Mouse (Mus musculus): ENCODE data around the gene Ddit4. TPM values are rescaled to one million over a fixed set of nuclear protein-coding genes. Genes with fewer than 3 reads are reported as not detected.

The Ddit4 gene
- total RNA-seq, 1 experiment: 33.9 TPM

DNA sequence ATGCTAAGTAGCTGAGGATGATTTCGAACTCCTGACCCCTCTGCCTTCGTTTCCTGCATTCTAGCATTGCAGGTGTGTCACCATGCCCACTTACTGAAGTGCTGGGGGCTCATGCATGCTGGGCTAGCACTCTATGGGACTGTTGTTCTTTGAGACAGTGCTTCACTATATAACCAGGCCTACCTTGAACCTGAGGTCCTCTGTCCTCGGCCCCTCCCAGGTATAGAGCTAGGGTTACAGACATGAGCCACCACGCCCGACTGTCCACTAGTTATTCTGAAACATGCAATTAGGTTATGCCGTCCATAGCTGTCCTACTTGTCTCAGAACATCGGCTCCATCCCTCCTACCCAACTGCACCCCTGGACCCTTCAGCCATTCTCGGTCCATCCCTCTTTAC is 20.2 kb upstream of the Ddit4 start:
- H3K36me3 ChIP-seq (ENCODE audit: control insufficient read depth, insufficient read depth, low read length, poor library complexity, severe bottlenecking): no peaks in the 10 kb centered on the region
- H3K4me3 ChIP-seq (ENCODE audit: insufficient read depth in 1 of 2, low read depth in 1 of 2, low read length in 2 of 2, poor library complexity in 1 of 2, severe bottlenecking in 1 of 2): no peak overlapping the region
- in situ Hi-C loops (cut with MboI; ENCODE audit: low sequenced_read_pairs in 2 of 2, unreplicated experiment in 2 of 2): no loop called here
- H3K4me1 ChIP-seq (ENCODE audit: control insufficient read depth in 2 of 2, insufficient read depth in 2 of 2, low read length in 2 of 2, poor library complexity in 1 of 2): peaks cover 7 to 32% of the 10 kb centered on the region in 2 experiments; a peak in 3 of 4 replicates
- H3K27ac ChIP-seq (ENCODE audit: insufficient read depth, low read depth, low read length, poor library complexity, severe bottlenecking): no peak overlapping the region
- TF ChIP-seq MAFK (IDR thresholded peaks at IDR 0.05; ENCODE audit: insufficient read depth, low read depth, low read length) (no peak), CHD2 (IDR thresholded peaks at IDR 0.05; ENCODE audit: low read depth, low read length) (no peak), HCFC1 (IDR thresholded peaks at IDR 0.05; ENCODE audit: borderline replicate concordance, insufficient read depth, low read length) (no peak), ZC3H11A (IDR thresholded peaks at IDR 0.05; ENCODE audit: borderline replicate concordance, low read depth, low read length) (no peak), ZNF384 (IDR thresholded peaks at IDR 0.05; ENCODE audit: low read depth, low read length) (no peak)
- no peaks in the 10 kb centered on the region for H3K9me3 ChIP-seq (ENCODE audit: control insufficient read depth, insufficient read depth, low read depth, low read length)
- DNase-seq (ENCODE audit: low read depth, low spot score): no peak
- H3K9ac ChIP-seq (ENCODE audit: insufficient read depth, low read depth, low read length, poor library complexity, severe bottlenecking): no peak overlapping the region

DNA sequence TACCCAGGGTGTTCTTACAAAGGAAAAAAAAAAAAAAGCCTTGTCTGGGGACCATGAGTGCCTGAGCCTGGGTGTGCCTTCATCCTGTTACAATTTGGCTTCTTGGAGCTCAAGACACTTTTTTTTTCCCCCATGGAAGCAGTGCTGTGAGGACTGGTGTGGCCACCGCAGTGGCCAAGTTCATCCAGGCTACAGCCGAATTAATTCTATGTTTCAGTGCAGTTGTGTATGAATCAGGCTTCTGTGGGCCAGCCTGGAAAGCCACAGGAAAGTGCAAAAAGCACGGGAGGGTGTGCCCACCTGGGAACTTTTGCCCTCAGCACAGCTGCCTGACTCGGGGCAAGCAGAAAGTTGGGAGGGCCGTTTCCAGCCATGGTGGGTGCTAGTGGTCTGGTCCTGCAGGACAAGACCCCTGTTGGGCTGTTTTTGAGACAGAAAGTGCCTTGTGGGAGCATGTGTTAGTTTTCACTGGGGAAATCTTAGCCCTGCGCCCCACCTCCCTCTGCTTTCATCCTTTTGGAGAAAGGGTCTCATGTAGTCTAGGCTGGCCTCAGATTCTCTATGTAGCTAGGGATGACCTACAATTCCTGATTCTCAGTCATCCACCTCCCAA is 18.9 kb upstream of the Ddit4 start:
- Histone ChIP-seq H3K9ac (ENCODE audit: insufficient read depth, low read depth, low read length, poor library complexity, severe bottlenecking) (peak overlapping the region; percentile 72; the same call in 1 of the 2 replicates), H3K4me1 (ENCODE audit: control insufficient read depth in 2 of 2, insufficient read depth in 2 of 2, low read length in 2 of 2, poor library complexity in 1 of 2) (peaks cover 9 to 32% of the 10 kb centered on the region in 2 experiments), H3K36me3 (ENCODE audit: control insufficient read depth, insufficient read depth, low read length, poor library complexity, severe bottlenecking) (no peaks in the 10 kb centered on the region), H3K4me3 (ENCODE audit: insufficient read depth in 1 of 2, low read depth in 1 of 2, low read length in 2 of 2, poor library complexity in 1 of 2, severe bottlenecking in 1 of 2) (peak overlapping the region in 1 of 2 experiments; percentile 69; a peak in 2 of 4 replicates), H3K27ac (ENCODE audit: insufficient read depth, low read depth, low read length, poor library complexity, severe bottlenecking) (no peak overlapping the region), H3K9me3 (ENCODE audit: control insufficient read depth, insufficient read depth, low read depth, low read length) (no peaks in the 10 kb centered on the region)
- TF ChIP-seq CHD2 (IDR thresholded peaks at IDR 0.05; ENCODE audit: low read depth, low read length): no peak
- no peak for TF ChIP-seq HCFC1 (IDR thresholded peaks at IDR 0.05; ENCODE audit: borderline replicate concordance, insufficient read depth, low read length)
- no peak for TF ChIP-seq ZC3H11A (IDR thresholded peaks at IDR 0.05; ENCODE audit: borderline replicate concordance, low read depth, low read length)
- TF ChIP-seq ZNF384 (IDR thresholded peaks at IDR 0.05; ENCODE audit: low read depth, low read length): 0 out of 2 replicates have a peak, but pooled peaks have one; percentile 37
- in situ Hi-C loops (cut with MboI; ENCODE audit: low sequenced_read_pairs in 2 of 2, unreplicated experiment in 2 of 2): no loop called here
- no peak for DNase-seq (ENCODE audit: low read depth, low spot score)

DNA sequence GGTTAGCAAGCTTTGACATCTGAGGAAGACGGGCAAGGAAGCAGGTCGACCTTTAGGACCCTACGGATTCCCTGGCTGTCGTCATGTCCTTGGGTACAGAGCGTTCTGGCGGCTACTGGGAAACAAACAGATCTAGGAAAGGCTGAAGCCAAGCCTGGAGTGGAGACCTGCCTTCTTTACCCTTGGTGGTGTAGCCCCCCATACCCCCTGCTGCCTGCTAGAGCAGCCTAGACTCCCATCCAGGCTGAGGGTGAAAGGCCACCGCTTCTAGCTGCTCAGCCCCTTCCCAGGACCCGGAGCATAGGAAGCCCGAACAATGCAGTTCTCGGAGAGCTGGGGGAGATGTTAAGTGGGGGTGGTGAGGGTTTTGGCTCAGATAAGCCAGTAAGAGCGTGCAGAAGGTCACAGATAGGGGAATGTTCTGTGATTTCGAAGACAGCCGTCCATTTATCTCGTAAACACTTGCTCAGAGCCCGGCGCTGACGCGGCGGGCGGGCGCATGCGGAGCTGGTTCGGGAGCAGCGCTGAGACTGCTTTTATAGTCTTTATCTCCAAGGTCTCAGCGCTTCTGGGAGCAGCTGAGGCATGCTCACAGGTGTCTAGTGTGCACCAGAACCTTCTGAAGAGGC is 18.3 kb upstream of the Ddit4 start:
- peak overlapping the region; percentile 72 for H3K9ac ChIP-seq (ENCODE audit: insufficient read depth, low read depth, low read length, poor library complexity, severe bottlenecking)
- no peaks in the 10 kb centered on the region for H3K36me3 ChIP-seq (ENCODE audit: control insufficient read depth, insufficient read depth, low read length, poor library complexity, severe bottlenecking)
- no peak for DNase-seq (ENCODE audit: low read depth, low spot score)
- no peak overlapping the region for H3K27ac ChIP-seq (ENCODE audit: insufficient read depth, low read depth, low read length, poor library complexity, severe bottlenecking)
- H3K4me1 ChIP-seq (ENCODE audit: control insufficient read depth in 2 of 2, insufficient read depth in 2 of 2, low read length in 2 of 2, poor library complexity in 1 of 2): peaks cover 10 to 34% of the 10 kb centered on the region in 2 experiments
- in situ Hi-C loops (cut with MboI; ENCODE audit: low sequenced_read_pairs in 2 of 2, unreplicated experiment in 2 of 2): no loop called here
- peak overlapping the region; percentile 65 to 69 for H3K4me3 ChIP-seq (ENCODE audit: insufficient read depth in 1 of 2, low read depth in 1 of 2, low read length in 2 of 2, poor library complexity in 1 of 2, severe bottlenecking in 1 of 2)
- no peak for TF ChIP-seq MAFK (IDR thresholded peaks at IDR 0.05; ENCODE audit: insufficient read depth, low read depth, low read length)
- H3K9me3 ChIP-seq (ENCODE audit: control insufficient read depth, insufficient read depth, low read depth, low read length): no peaks in the 10 kb centered on the region

DNA sequence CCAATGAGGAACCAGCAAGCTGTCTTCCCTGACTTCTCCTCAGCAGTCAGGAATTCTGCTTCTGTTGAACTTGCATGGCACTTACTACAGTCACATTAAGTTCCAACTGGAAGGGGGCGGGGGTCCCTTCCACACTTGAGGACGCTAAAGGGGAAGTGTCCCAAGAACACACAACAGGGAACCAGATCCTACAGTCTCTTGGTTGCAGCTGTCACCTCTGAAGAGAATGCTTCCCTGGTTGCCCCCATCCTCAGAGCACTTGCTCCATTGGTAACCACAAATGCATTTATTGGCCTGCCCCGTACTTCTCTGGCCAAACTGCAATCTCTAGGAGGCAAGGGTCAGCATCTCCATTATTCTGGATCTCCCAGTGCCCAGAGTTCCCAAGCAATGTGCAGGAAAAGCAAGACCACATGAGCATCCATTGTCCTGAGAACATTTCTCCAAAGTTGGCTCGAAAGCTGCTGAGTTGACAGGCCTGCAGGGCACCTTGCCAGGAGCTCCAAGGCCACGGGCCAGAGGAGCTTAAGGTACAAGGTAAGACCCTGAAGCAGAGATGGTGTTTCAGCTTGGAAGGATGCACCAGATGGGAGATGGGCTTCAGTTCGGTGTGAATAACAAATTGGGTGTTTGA is 15.8 kb upstream of the Ddit4 start:
- peaks cover 4 to 28% of the 10 kb centered on the region in 2 experiments; a peak in 3 of 4 replicates for H3K4me1 ChIP-seq (ENCODE audit: control insufficient read depth in 2 of 2, insufficient read depth in 2 of 2, low read length in 2 of 2, poor library complexity in 1 of 2)
- TF ChIP-seq CHD2 (IDR thresholded peaks at IDR 0.05; ENCODE audit: low read depth, low read length): no peak
- TF ChIP-seq ZNF384 (IDR thresholded peaks at IDR 0.05; ENCODE audit: low read depth, low read length): no peak
- TF ChIP-seq ZC3H11A (IDR thresholded peaks at IDR 0.05; ENCODE audit: borderline replicate concordance, low read depth, low read length): no peak
- TF ChIP-seq HCFC1 (IDR thresholded peaks at IDR 0.05; ENCODE audit: borderline replicate concordance, insufficient read depth, low read length): no peak
- TF ChIP-seq MAFK (IDR thresholded peaks at IDR 0.05; ENCODE audit: insufficient read depth, low read depth, low read length): no peak
- no peak overlapping the region for H3K27ac ChIP-seq (ENCODE audit: insufficient read depth, low read depth, low read length, poor library complexity, severe bottlenecking)
- no peak overlapping the region for H3K4me3 ChIP-seq (ENCODE audit: insufficient read depth in 1 of 2, low read depth in 1 of 2, low read length in 2 of 2, poor library complexity in 1 of 2, severe bottlenecking in 1 of 2)
- H3K36me3 ChIP-seq (ENCODE audit: control insufficient read depth, insufficient read depth, low read length, poor library complexity, severe bottlenecking): no peaks in the 10 kb centered on the region
- no peaks in the 10 kb centered on the region for H3K9me3 ChIP-seq (ENCODE audit: control insufficient read depth, insufficient read depth, low read depth, low read length)
- H3K9ac ChIP-seq (ENCODE audit: insufficient read depth, low read depth, low read length, poor library complexity, severe bottlenecking): no peak overlapping the region
- DNase-seq (ENCODE audit: low read depth, low spot score): no peak
- in situ Hi-C loops (cut with MboI; ENCODE audit: low sequenced_read_pairs in 2 of 2, unreplicated experiment in 2 of 2): no loop called here
